Mouse (Mus musculus) hindbrain, embryonic 14.5 days (tissue): Measurements from ENCODE around the gene Gm960. TPM values are rescaled to one million over a fixed set of nuclear protein-coding genes. Genes with fewer than 3 reads are reported as not detected.

Experiments
- ATAC-seq: fragments of 200-750 bp; cut with Nextera tagmentation; 2 replicates; pipeline ENCODE4 v1.8.0; 2017; ENCODE audit warnings: moderate number of reproducible peaks, mild to moderate bottlenecking, moderate TSS enrichment, moderate library complexity; ENCODE audit not compliant: low FRiP score
- DNase-seq: peaks from one replicate; pipeline ENCODE4 v3.0.0-alpha.2; 2015; ENCODE audit warnings: low spot score
- H3K27ac ChIP-seq: fragments of 300-500 bp; sonication (generic); 2 replicates; pipeline ENCODE4 v1.5.1; 2014; ENCODE audit warnings: mild to moderate bottlenecking, moderate library complexity
- H3K27me3 ChIP-seq: fragments of 300-500 bp; sonication (generic); 2 replicates; pipeline ENCODE4 v1.6.1; 2014; ENCODE audit warnings: mild to moderate bottlenecking, low read length, mixed read lengths; ENCODE audit not compliant: control insufficient read depth, insufficient read depth
- H3K36me3 ChIP-seq: fragments of 300-500 bp; sonication (generic); replicated peaks from 2 replicates; pipeline ENCODE4 v1.6.1; 2014; ENCODE audit not compliant: control insufficient read depth, insufficient read depth
- H3K4me1 ChIP-seq: fragments of 300-500 bp; sonication (generic); replicated peaks from 2 replicates; pipeline ENCODE4 v1.6.1; 2014; ENCODE audit warnings: antibody characterized with exemption, low read length, mixed read lengths; ENCODE audit not compliant: control insufficient read depth, insufficient read depth
- H3K4me2 ChIP-seq: fragments of 300-500 bp; sonication (generic); replicated peaks from 2 replicates; pipeline ENCODE4 v1.6.1; 2014; ENCODE audit warnings: mild to moderate bottlenecking, moderate library complexity
- H3K4me3 ChIP-seq: fragments of 300-500 bp; sonication (generic); replicated peaks from 2 replicates; pipeline ENCODE4 v1.5.1; 2014; ENCODE audit warnings: mild to moderate bottlenecking, low read length
- H3K9ac ChIP-seq: fragments of 300-500 bp; sonication (generic); 2 replicates; pipeline ENCODE4 v1.6.1; 2014
- H3K9me3 ChIP-seq: fragments of 300-500 bp; sonication (generic); 2 replicates; pipeline ENCODE4 v1.6.1; 2016; ENCODE audit warnings: low read length; ENCODE audit not compliant: control insufficient read depth
- WGBS: fragments of 180-500 bp; shearing (Covaris S2); extraction: QIAGEN DNeasy Blood & Tissue Kit; methylation state at CpG from one replicate; pipeline ENCODE4 v1.1.7; 2014; 5-methylcytosine and 5-hydroxymethylcytosine counted together
- polyA plus RNA-seq: library from polyadenylated mRNA; unstranded; fragments of >200 nt; fragmentation: Nextera tagmentation; extraction: Ambion mirVana; gene quantifications from 2 replicates; pipeline ENCODE4 v1.2.1, GENCODE M21; 2014

Gene Gm960
- polyA plus RNA-seq, 1 experiment from 2014 or later, result 6.3 TPM

DNA sequence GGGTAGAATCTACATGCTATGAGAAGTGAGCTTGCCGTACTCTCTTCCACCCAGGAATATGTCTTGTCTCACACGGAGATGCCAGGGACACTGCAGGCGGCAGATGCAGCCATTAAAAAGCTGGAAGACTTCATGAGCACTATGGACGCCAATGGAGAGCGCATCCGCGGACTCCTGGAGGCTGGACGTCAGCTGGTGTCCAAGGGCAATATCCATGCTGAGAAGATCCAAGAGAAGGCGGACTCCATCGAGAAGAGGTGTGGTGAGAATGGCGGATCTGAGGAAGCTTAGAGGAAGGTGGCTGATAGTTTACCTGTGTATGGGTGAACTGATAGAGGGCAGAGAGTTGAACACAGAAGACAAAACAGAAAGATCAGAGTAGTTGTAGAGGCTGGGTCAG lies 40.6 kb upstream of the Gm960 start:
- Histone ChIP-seq H3K27me3 (no peaks in the 10 kb centered on the region), H3K9me3 (no peaks in the 10 kb centered on the region), H3K9ac (no peak overlapping the region), H3K4me1 (no peaks in the 10 kb centered on the region), H3K4me2 (no peak overlapping the region), H3K4me3 (no peak overlapping the region), H3K27ac (no peak overlapping the region), H3K36me3 (peaks cover 94% of the 10 kb centered on the region)
- 93% methylated on average over 11 of the region's 11 CpGs for WGBS
- ATAC-seq (no peak), DNase-seq (no peak)

- H3K9me3 ChIP-seq, result no peaks in the 10 kb centered on the region
- no peaks in the 10 kb centered on the region for H3K27me3 ChIP-seq
- ATAC-seq (no peak), DNase-seq (no peak)
- no peak overlapping the region for H3K4me3 ChIP-seq
- H3K36me3 ChIP-seq, result peaks cover 96% of the 10 kb centered on the region
- 91% methylated on average over 13 of the region's 13 CpGs for WGBS
- no peak overlapping the region for H3K27ac ChIP-seq
- no peak overlapping the region for H3K4me2 ChIP-seq
- no peak overlapping the region for H3K9ac ChIP-seq
- H3K4me1 ChIP-seq, result no peaks in the 10 kb centered on the region
Measured at GRCm38 (mm10) chr19:4737866-4738265, 39.4 kb upstream of the Gm960 start.

DNA sequence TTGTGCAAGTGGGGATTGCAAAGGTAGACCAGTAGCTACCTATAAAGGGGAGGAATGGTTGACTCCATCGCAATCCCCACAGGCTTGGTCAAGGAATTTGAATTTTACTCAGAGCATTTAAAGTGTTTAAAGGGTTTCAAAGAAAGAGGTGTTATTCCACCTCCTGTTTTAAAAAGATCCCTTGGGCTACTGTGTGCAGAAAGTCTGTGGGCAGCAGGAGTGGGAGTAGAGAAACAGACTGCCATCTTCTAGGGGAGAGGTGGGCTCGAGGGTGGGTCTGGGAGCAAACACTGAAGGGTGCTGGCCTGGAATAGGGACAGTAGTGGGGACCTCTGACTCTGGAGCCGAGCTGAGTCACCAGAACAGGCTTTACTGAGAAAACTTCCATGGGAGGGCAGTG lies 34.6 kb upstream of the Gm960 start:
- Histone ChIP-seq H3K36me3 (peaks cover 94% of the 10 kb centered on the region), H3K27ac (no peak overlapping the region), H3K9ac (no peak overlapping the region), H3K27me3 (no peaks in the 10 kb centered on the region), H3K4me3 (no peak overlapping the region), H3K9me3 (no peaks in the 10 kb centered on the region), H3K4me2 (no peak overlapping the region), H3K4me1 (no peaks in the 10 kb centered on the region)
- no peak for ATAC-seq
- no peak for DNase-seq
- WGBS, result 89% methylated on average over 3 of the region's 3 CpGs

DNA sequence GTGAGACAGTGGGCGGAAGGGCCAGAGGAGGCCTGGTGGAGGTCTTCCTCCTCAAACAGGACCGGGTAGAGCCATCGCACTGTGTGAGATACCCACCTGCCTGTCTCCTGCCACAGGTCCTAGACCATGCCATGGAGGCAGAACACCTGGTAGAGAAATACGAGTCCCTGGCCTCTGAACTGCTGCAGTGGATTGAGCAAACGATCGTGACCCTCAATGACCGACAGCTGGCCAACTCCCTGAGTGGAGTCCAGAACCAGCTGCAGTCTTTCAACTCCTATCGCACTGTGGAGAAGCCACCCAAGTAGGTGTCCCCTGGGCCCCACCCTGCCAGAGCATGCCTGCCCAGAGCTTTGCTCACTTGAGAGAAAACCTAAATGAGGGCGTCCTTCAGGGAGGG lies 30.7 kb upstream of the Gm960 start:
- H3K9ac ChIP-seq, result no peak overlapping the region
- H3K27ac ChIP-seq, result no peak overlapping the region
- no peaks in the 10 kb centered on the region for H3K9me3 ChIP-seq
- no peak overlapping the region for H3K4me3 ChIP-seq
- no peaks in the 10 kb centered on the region for H3K27me3 ChIP-seq
- ATAC-seq (no peak), DNase-seq (no peak)
- WGBS, result 93% methylated on average over 9 of the region's 9 CpGs
- H3K4me1 ChIP-seq, result no peaks in the 10 kb centered on the region
- H3K36me3 ChIP-seq, result peaks cover 98% of the 10 kb centered on the region
- H3K4me2 ChIP-seq, result no peak overlapping the region

DNA sequence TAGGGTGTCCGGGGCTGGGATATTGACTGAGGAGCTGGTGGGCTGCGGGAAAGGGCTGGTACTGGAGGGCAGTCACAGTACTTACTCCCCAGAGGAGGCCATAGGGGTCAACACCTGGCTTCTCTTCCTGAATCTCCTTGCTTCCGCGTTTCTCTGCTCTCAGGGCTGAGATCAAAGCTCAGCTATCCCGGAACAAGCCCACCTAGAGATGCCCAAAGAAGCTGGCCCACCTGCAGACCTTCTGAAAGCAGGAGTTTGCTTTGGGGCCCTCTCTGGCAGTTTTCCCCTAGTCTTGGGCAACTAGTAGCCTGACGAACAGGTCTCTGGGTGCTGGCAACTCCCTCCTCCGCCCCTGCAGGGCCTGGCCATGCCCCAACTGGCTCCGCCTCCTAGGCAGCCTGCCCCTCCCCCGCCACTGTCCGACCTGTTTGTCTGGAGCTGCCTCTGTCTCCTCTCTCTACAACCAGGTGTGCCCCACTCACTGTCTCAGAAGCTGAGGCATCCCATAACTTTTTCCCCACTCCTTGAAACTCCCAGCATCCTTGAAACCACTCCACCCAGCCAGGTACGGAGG lies 22.3 kb upstream of the Gm960 start:
- Histone ChIP-seq H3K9ac (no peak overlapping the region), H3K9me3 (no peaks in the 10 kb centered on the region), H3K4me1 (no peaks in the 10 kb centered on the region), H3K27me3 (no peaks in the 10 kb centered on the region), H3K36me3 (peaks cover 66% of the 10 kb centered on the region), H3K27ac (no peak overlapping the region), H3K4me2 (no peak overlapping the region), H3K4me3 (no peak overlapping the region)
- no peak for ATAC-seq
- 25% methylated on average over 11 of the region's 11 CpGs for WGBS
- DNase-seq, result no peak

DNA sequence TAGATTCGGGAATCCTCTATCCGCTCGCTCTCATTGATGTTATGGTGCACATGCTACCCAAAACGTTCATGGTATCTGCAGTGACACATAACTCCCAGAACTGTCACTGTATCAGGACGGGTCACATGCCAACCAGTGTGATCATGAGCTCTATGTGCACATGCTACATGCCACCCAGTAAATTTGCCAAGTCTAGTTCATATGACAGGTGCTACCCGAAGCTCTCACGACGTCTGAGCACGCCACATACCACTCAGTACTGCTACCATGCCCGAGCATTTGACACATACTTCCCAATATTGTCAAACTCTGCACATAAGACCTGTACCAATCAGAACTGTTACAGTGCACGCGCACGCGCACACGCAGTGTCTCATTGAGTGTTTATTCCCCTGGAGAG lies 21.6 kb upstream of the Gm960 start:
- no peaks in the 10 kb centered on the region for H3K27me3 ChIP-seq
- no peak overlapping the region for H3K4me3 ChIP-seq
- DNase-seq (no peak), ATAC-seq (no peak)
- 85% methylated on average over 15 of the region's 15 CpGs for WGBS
- H3K9ac ChIP-seq, result no peak overlapping the region
- no peak overlapping the region for H3K4me2 ChIP-seq
- H3K9me3 ChIP-seq, result no peaks in the 10 kb centered on the region
- peaks cover 60% of the 10 kb centered on the region for H3K36me3 ChIP-seq
- no peaks in the 10 kb centered on the region for H3K4me1 ChIP-seq
- no peak overlapping the region for H3K27ac ChIP-seq

DNA sequence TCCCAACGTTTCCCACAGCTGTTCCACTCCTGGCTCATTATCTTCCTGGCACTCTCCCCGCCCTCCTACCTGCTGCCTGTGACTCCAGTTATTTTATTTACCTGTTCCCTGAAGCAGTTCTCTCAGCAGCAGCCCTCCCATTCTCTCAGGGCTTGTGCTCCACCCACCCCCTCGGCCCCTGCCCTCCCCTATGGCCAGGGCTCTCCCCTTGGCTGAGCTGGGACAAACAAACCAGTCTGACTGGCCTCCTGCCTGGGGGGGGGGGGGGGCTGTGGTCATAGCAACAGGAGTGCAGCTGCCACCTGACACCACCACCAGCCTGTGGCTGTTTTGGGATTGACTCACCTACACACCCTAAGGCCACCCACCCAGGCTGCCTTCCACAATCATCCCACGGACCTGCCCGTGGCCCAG lies 20.9 kb upstream of the Gm960 start:
- DNase-seq, result no peak
- Histone ChIP-seq H3K36me3 (peaks cover 52% of the 10 kb centered on the region), H3K9ac (no peak overlapping the region), H3K4me3 (no peak overlapping the region), H3K27me3 (no peaks in the 10 kb centered on the region), H3K27ac (no peak overlapping the region), H3K9me3 (no peaks in the 10 kb centered on the region), H3K4me1 (peaks cover 7% of the 10 kb centered on the region; the same call in 1 of the 2 replicates), H3K4me2 (no peak overlapping the region)
- ATAC-seq, result no peak
- WGBS, result 29% methylated on average over 5 of the region's 5 CpGs

DNA sequence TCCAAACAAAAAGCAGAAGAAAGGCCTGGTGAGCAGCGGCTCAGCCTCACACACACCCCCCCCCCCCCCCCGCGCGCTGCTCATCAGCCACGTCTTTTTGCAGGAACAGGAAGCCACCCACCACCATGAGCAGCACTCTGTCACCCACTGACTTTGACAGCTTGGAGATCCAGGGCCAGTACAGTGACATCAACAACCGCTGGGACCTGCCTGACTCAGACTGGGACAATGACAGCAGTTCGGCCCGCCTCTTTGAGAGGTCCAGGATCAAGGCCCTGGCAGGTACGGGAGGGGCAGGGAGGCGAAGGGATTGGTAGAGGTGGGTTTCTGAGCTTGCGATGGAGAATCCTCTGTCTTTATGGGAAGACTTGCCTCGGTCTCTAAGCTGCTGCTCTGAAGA lies 20.2 kb upstream of the Gm960 start:
- ATAC-seq (no peak), DNase-seq (no peak)
- WGBS, result 42% methylated on average over 10 of the region's 12 CpGs
- Histone ChIP-seq H3K36me3 (peaks cover 46% of the 10 kb centered on the region), H3K27me3 (no peaks in the 10 kb centered on the region), H3K4me2 (no peak overlapping the region), H3K4me3 (no peak overlapping the region), H3K9me3 (no peaks in the 10 kb centered on the region), H3K4me1 (peaks cover 14% of the 10 kb centered on the region), H3K27ac (no peak overlapping the region), H3K9ac (no peak overlapping the region)

DNA sequence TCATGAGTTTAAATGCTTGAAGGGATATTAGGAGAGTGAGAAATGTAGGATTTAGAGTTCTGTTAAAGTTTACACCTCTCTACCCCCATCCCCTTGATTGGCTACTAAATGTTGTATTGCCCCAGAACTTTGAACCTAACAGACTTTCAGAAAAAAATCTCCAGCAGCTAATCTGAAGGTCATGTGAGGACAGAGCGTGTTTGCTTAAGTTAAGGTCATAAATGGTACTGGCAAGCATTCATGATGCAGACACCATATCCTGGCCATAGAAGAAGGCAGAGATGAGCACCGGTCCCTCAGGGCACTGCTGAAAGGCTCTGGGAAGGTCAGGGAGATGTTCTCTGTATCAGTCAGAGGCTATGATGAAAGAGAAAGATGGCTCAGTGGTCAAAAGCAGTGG lies 18.8 kb upstream of the Gm960 start:
- Histone ChIP-seq H3K4me1 (peaks cover 18% of the 10 kb centered on the region), H3K9me3 (no peaks in the 10 kb centered on the region), H3K4me3 (no peak overlapping the region), H3K36me3 (peaks cover 34% of the 10 kb centered on the region), H3K27ac (no peak overlapping the region), H3K27me3 (no peaks in the 10 kb centered on the region), H3K4me2 (no peak overlapping the region), H3K9ac (no peak overlapping the region)
- DNase-seq (no peak), ATAC-seq (no peak)
- WGBS, result 96% methylated on average over 2 of the region's 2 CpGs

DNA sequence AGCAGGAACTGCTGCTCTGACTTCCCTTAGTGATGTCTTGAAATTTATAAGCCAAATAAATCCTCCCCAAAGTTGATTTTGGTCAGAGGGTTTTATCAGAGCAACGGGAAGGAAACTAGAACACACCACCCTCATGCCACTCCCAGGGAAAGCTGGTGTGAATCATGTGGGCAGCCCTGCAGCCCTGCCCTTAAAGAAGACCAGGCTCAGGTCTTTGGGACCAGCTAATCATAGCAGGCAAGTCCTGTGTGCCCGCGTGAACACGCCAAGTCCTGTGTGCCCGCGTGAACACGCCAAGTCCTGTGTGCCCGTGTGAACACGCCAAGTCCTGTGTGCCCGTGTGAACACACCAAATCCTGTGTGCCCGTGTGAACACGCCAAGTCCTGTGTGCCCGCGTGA lies 18.3 kb upstream of the Gm960 start:
- no peak overlapping the region for H3K4me3 ChIP-seq
- H3K9me3 ChIP-seq, result no peaks in the 10 kb centered on the region
- H3K9ac ChIP-seq, result no peak overlapping the region
- peaks cover 34% of the 10 kb centered on the region for H3K36me3 ChIP-seq
- H3K27ac ChIP-seq, result no peak overlapping the region
- peaks cover 18% of the 10 kb centered on the region for H3K4me1 ChIP-seq
- H3K27me3 ChIP-seq, result no peaks in the 10 kb centered on the region
- ATAC-seq, result no peak
- H3K4me2 ChIP-seq, result no peak overlapping the region
- 95% methylated on average over 14 of the region's 14 CpGs for WGBS
- no peak for DNase-seq
